Comparison of ENCODE assay signal across 26 mouse cellular contexts in genomic region chr13:55504390-55504789, GRCm38 (mm10).
"Had no signal": no experiment of that assay in that cellular context is flagged by ENCODE, and none has a peak within 500 bp of the region (broad histone marks: within the 10 kb centered on the region; RNA-seq: fewer than 3 reads in every experiment).

No protein-coding gene starts in this region.

- H3K4me2 ChIP-seq: embryonic facial prominence, embryonic 12.5 days; embryonic facial prominence, embryonic 13.5 days; embryonic facial prominence, embryonic 15.5 days; forebrain, embryonic 12.5 days; forebrain, embryonic 13.5 days; forebrain, embryonic 15.5 days had no signal

- H3K27ac ChIP-seq: embryonic facial prominence, embryonic 10.5 days; embryonic facial prominence, embryonic 12.5 days; embryonic facial prominence, embryonic 13.5 days; embryonic facial prominence, embryonic 15.5 days; forebrain, embryonic 10.5 days; forebrain, embryonic 12.5 days; forebrain, embryonic 13.5 days; forebrain, embryonic 15.5 days; gastrocnemius, adult 2 months; heart, adult 2 months had no signal

- H3K9me3 ChIP-seq: embryonic facial prominence, embryonic 10.5 days; embryonic facial prominence, embryonic 12.5 days; embryonic facial prominence, embryonic 13.5 days; embryonic facial prominence, embryonic 15.5 days; forebrain, embryonic 10.5 days; forebrain, embryonic 12.5 days; forebrain, embryonic 13.5 days; forebrain, embryonic 15.5 days had no signal

- H3K4me1 ChIP-seq: embryonic facial prominence, embryonic 12.5 days; forebrain, embryonic 12.5 days; forebrain, embryonic 13.5 days; forebrain, embryonic 15.5 days had no signal

- H3K9ac ChIP-seq: embryonic facial prominence, embryonic 12.5 days; embryonic facial prominence, embryonic 13.5 days; embryonic facial prominence, embryonic 15.5 days; forebrain, embryonic 12.5 days; forebrain, embryonic 13.5 days; forebrain, embryonic 15.5 days; forebrain, postnatal 0 days had no signal

- ATAC-seq: forebrain, embryonic 13.5 days; forebrain, embryonic 14.5 days; forebrain, embryonic 15.5 days had no signal

- H3K27me3 ChIP-seq: embryonic facial prominence, embryonic 12.5 days; embryonic facial prominence, embryonic 13.5 days; embryonic facial prominence, embryonic 15.5 days; forebrain, embryonic 12.5 days; forebrain, embryonic 13.5 days; forebrain, embryonic 15.5 days had no signal

- DNase-seq: cerebellum, adult 8-10 months; cerebellum, adult 9-10 months; cerebellum, adult 9-11 months; cerebellum, postnatal 14 days; cerebellum, postnatal 25 days; cerebellum, postnatal 36 days; embryo, embryonic 11 days; forebrain, postnatal 0 days; gastrocnemius, adult 2 months; gastrocnemius, postnatal 10 days; gastrocnemius, postnatal 14 days; gastrocnemius, postnatal 25 days; gastrocnemius, postnatal 36 days; heart, adult 11 months; heart, adult 18-20 months; heart, adult 2 months had no signal

- H3K4me3 ChIP-seq: embryonic facial prominence, embryonic 10.5 days; embryonic facial prominence, embryonic 12.5 days; embryonic facial prominence, embryonic 13.5 days; embryonic facial prominence, embryonic 15.5 days; erythroblast, embryonic 14.5 days; forebrain, embryonic 10.5 days; forebrain, embryonic 12.5 days; forebrain, embryonic 13.5 days; forebrain, embryonic 15.5 days; gastrocnemius, adult 2 months; heart, adult 2 months had no signal
